ENCODE assay signal across 16 mouse cellular contexts in the genomic region with DNA sequence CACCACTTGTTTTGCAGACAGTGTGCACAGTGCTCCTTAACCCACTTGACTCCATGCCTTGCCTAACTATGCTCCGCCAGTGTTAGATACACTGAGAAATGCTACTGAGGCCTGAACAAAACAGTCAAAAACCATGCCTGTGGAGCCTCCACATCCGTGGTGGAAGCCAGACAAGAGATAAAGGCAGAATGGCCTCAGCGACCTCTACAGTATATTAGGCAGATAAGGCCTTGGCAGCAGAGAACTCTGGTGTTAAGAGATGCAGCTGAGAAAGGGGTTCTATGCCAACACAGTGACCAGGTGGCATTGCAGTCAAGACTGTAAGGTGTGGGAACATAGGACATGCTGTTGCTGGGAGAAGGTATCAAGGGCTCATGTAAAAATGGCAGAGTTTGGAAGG.
"Had no signal": no experiment of that assay in that cellular context is flagged by ENCODE, and none has a peak within 500 bp of the region (broad histone marks: within the 10 kb centered on the region; RNA-seq: fewer than 3 reads in every experiment).

No protein-coding gene starts in this region.

- H3K4me3 ChIP-seq: midbrain, embryonic 13.5 days; midbrain, embryonic 15.5 days; neural tube, embryonic 12.5 days had no signal

- H3K4me2 ChIP-seq: lung, embryonic 14.5 days; midbrain, embryonic 11.5 days; midbrain, embryonic 13.5 days; midbrain, embryonic 15.5 days; neural tube, embryonic 12.5 days had no signal

- H3K4me1 ChIP-seq: midbrain, embryonic 13.5 days; midbrain, embryonic 15.5 days; neural tube, embryonic 12.5 days had no signal

- ATAC-seq: midbrain, embryonic 13.5 days; midbrain, embryonic 15.5 days had no signal

- H3K9ac ChIP-seq: liver, embryonic 14.5 days; lung, embryonic 14.5 days; midbrain, embryonic 13.5 days; midbrain, embryonic 15.5 days; neural tube, embryonic 12.5 days had no signal

- H3K27me3 ChIP-seq: midbrain, embryonic 13.5 days; midbrain, embryonic 15.5 days; neural tube, embryonic 12.5 days had no signal

- H3K27ac ChIP-seq: liver, embryonic 14.5 days; macrophage; midbrain, embryonic 13.5 days; midbrain, embryonic 15.5 days; neural tube, embryonic 12.5 days had no signal

- H3K9me3 ChIP-seq: midbrain, embryonic 13.5 days; midbrain, embryonic 15.5 days; neural tube, embryonic 12.5 days had no signal

- H3K36me3 ChIP-seq: midbrain, embryonic 13.5 days; midbrain, embryonic 15.5 days; neural tube, embryonic 12.5 days had no signal

- DNase-seq: lung, adult 18-20 months; lung, embryonic 14.5 days; lung, postnatal 10 days; lung, postnatal 36 days; right cerebral cortex, postnatal 25 days; right cerebral cortex, postnatal 4 days; spleen, adult 18-20 months; thymus, adult 18-20 months; thymus, postnatal 14 days; thymus, postnatal 36 days had no signal
